Mouse (Mus musculus) ES-E14 (cell line): ENCODE measurements around the gene Ccr8. TPM values are rescaled to one million over a fixed set of nuclear protein-coding genes. Genes with fewer than 3 reads are reported as not detected.

Experiments
- DNase-seq: peaks from one replicate; pipeline ENCODE4 v3.0.0-alpha.2; 2013; ENCODE audit warnings: low read depth, low spot score
- H3K27ac ChIP-seq: 2 replicates; pipeline ENCODE4 v1.5.1; 2012; ENCODE audit warnings: low read depth, mild to moderate bottlenecking, low read length, moderate library complexity, mixed read lengths; ENCODE audit not compliant: poor library complexity, insufficient read depth, severe bottlenecking
- H3K36me3 ChIP-seq: 2 replicates; pipeline ENCODE4 v1.6.1; 2012; ENCODE audit warnings: mild to moderate bottlenecking, low read length, moderate library complexity, mixed read lengths; ENCODE audit not compliant: control insufficient read depth, poor library complexity, insufficient read depth, severe bottlenecking
- H3K4me1 ChIP-seq, 2 experiments: fragments of 150-350 bp in 1 of 2; sonication (generic) in 1 of 2; 2 replicates each; pipeline ENCODE4 v1.6.1; 2012; ENCODE audit warnings: low read length in 2 of 2, mild to moderate bottlenecking in 1 of 2, mixed read lengths in 1 of 2; ENCODE audit not compliant: control insufficient read depth in 2 of 2, insufficient read depth in 2 of 2, poor library complexity in 1 of 2
- H3K4me3 ChIP-seq, 2 experiments: fragments of 150-350 bp in 1 of 2; sonication (generic) in 1 of 2; 2 replicates each; pipeline ENCODE4 v1.5.1; 2012; ENCODE audit warnings: low read length in 2 of 2, low read depth in 1 of 2, mild to moderate bottlenecking in 1 of 2, mixed read lengths in 1 of 2; ENCODE audit not compliant: insufficient read depth in 1 of 2, poor library complexity in 1 of 2, severe bottlenecking in 1 of 2
- H3K9ac ChIP-seq: 2 replicates; pipeline ENCODE4 v1.6.1; 2012; ENCODE audit warnings: low read depth, mild to moderate bottlenecking, low read length, mixed read lengths; ENCODE audit not compliant: poor library complexity, insufficient read depth, severe bottlenecking
- H3K9me3 ChIP-seq: fragments of 150-350 bp; sonication (generic); 2 replicates; pipeline ENCODE4 v1.6.1; 2012; ENCODE audit warnings: low read depth, mild to moderate bottlenecking, low read length; ENCODE audit not compliant: control insufficient read depth, insufficient read depth
- CHD2 ChIP-seq: IDR thresholded peaks from 2 replicates; pipeline ENCODE4 v1.6.1; 2014; ENCODE audit warnings: mild to moderate bottlenecking, low read depth, low read length, inconsistent platforms
- HCFC1 ChIP-seq: IDR thresholded peaks from 2 replicates; pipeline ENCODE4 v1.6.1; 2012; ENCODE audit warnings: low read length, inconsistent platforms, borderline replicate concordance; ENCODE audit not compliant: insufficient read depth
- MAFK ChIP-seq: IDR thresholded peaks from 2 replicates; pipeline ENCODE4 v1.6.1; 2014; ENCODE audit warnings: mild to moderate bottlenecking, low read depth, low read length, inconsistent platforms; ENCODE audit not compliant: insufficient read depth
- ZC3H11A ChIP-seq: IDR thresholded peaks from 2 replicates; pipeline ENCODE4 v1.6.1; 2012; ENCODE audit warnings: low read depth, mild to moderate bottlenecking, inconsistent platforms, low read length, borderline replicate concordance
- ZNF384 ChIP-seq: IDR thresholded peaks from 2 replicates; pipeline ENCODE4 v1.6.1; 2012; ENCODE audit warnings: low read depth, low read length, inconsistent platforms
- in situ Hi-C, 2 experiments: fragments of 600-800 bp; cut with MboI; formaldehyde crosslinking; loops; one replicate each; pipeline ENCODE4 v1.15.1; 2025; ENCODE audit warnings: low sequenced_read_pairs in 2 of 2, inconsistent platforms in 1 of 2; ENCODE audit not compliant: unreplicated experiment in 2 of 2
- total RNA-seq: library from RNA; depleted of rRNA; stranded (reverse); fragments of 300-350 nt; gene quantifications from 2 replicates; pipeline ENCODE4 v1.2.3, GENCODE M21; 2012

The Ccr8 gene
- total RNA-seq, 1 experiment, result 0.40 TPM

DNA sequence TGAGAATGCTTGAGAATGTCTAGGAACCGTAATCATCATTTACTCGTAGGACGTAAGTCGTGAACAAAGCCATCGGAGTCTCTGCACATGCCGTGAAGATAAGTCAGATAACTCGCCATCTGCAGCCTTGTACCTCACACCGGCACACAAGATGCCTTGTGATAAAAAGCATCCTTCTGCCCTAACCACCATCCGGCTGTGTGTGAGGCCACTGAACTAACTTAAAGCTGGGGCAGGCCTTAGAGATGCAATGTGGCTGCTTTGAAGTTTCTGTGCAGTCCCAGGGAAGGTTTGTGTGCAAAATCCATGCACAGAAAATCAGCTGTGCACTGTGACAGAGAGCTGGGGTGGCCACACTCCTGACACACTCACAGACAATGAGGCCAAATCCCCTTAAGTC lies 7.5 kb upstream of the Ccr8 start:
- Histone ChIP-seq H3K9me3 (no peaks in the 10 kb centered on the region), H3K9ac (no peak overlapping the region), H3K4me3 (no peak overlapping the region), H3K27ac (no peak overlapping the region), H3K4me1 (peaks cover 0 to 3% of the 10 kb centered on the region in 2 experiments; a peak in 1 of 4 replicates), H3K36me3 (no peaks in the 10 kb centered on the region)
- in situ Hi-C loops, result no loop called here
- no peak for DNase-seq
- no peak for TF ChIP-seq CHD2

DNA sequence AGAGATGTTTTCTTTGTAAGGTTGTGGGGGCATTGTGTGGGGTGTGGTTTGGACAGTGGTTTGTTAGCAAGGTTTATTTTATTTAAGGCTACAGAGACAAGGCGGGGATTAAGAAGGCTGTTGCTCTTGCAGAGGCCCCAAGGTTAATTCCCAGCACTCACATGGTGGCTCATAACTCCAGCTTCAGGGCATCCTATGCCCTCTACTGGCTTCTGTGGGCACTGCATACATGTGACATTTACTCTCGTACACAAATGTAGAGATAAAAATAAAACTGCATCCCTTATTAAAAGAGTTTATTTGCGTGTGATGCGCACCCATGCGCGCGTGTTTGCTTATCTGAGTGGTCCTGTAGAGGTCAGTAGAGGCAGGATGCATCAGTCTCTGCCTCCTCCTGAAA lies 2.8 kb upstream of the Ccr8 start:
- TF ChIP-seq ZNF384, result no peak
- TF ChIP-seq CHD2, result no peak
- TF ChIP-seq ZC3H11A, result no peak
- TF ChIP-seq HCFC1, result no peak
- TF ChIP-seq MAFK, result no peak
- H3K27ac ChIP-seq, result no peak overlapping the region
- in situ Hi-C loops, result no loop called here

DNA sequence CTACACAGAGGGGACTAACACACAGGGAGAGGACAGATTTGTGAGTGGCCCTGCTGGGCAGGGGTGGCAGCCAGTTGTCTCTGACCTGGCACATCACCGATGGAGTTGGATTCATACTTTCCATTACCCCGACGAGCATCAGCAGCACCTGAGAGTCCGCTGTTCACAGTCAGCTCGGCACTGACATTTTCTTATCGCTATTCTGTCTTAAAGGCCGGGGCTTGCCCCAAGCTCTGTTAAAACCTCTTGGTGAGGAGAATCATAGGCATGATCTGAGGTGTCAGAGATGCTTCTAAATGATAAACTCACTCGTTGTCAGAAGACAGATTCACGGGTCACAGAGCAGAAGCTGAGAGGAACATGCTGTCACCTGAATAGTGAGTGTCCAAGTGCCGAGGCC lies 828 bp upstream of the Ccr8 start:
- H3K9ac ChIP-seq, result no peak overlapping the region
- H3K4me3 ChIP-seq, result no peak overlapping the region
- H3K4me1 ChIP-seq, result no peaks in the 10 kb centered on the region
- TF ChIP-seq CHD2 (no peak), HCFC1 (no peak), MAFK (no peak), ZC3H11A (no peak), ZNF384 (no peak)
- in situ Hi-C loops, result loop anchor here in 1 of 2 experiments (5.0 kb wide), 1 partner anchor 64 kb away; no protein-coding TSS in a partner anchor
- H3K9me3 ChIP-seq, result no peaks in the 10 kb centered on the region
- no peak for DNase-seq
- H3K36me3 ChIP-seq, result no peaks in the 10 kb centered on the region
- no peak overlapping the region for H3K27ac ChIP-seq

More for the DNA sequence above, 2.8 kb upstream of the Ccr8 start:
- Histone ChIP-seq H3K36me3 (no peaks in the 10 kb centered on the region), H3K9ac (no peak overlapping the region), H3K4me3 (no peak overlapping the region), H3K9me3 (no peaks in the 10 kb centered on the region), H3K4me1 (no peaks in the 10 kb centered on the region)
- no peak for DNase-seq

DNA sequence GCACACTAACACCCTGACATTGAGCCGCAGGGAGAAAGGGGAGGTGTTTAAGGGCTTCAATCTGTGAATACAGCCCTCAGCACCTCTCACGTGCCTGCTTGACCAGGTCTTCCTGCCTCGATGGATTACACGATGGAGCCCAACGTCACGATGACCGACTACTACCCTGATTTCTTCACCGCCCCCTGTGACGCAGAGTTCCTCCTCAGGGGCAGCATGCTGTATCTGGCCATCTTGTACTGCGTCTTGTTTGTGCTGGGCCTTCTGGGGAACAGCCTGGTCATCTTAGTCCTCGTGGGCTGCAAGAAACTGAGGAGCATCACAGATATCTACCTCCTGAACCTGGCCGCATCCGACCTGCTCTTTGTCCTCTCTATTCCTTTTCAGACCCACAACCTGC lies 1.8 kb downstream of the Ccr8 start:
- no peaks in the 10 kb centered on the region for H3K4me1 ChIP-seq
- TF ChIP-seq ZNF384, result no peak
- TF ChIP-seq HCFC1, result no peak
- no peak for TF ChIP-seq MAFK
- TF ChIP-seq CHD2, result no peak
- no peak for TF ChIP-seq ZC3H11A
- no peak overlapping the region for H3K9ac ChIP-seq
- H3K4me3 ChIP-seq, result no peak overlapping the region
- H3K9me3 ChIP-seq, result no peaks in the 10 kb centered on the region
- no peak overlapping the region for H3K27ac ChIP-seq
- in situ Hi-C loops, result loop anchor here in 1 of 2 experiments (5.0 kb wide), 1 partner anchor 66 kb away; no protein-coding TSS in a partner anchor
- no peak for DNase-seq
- H3K36me3 ChIP-seq, result no peaks in the 10 kb centered on the region

DNA sequence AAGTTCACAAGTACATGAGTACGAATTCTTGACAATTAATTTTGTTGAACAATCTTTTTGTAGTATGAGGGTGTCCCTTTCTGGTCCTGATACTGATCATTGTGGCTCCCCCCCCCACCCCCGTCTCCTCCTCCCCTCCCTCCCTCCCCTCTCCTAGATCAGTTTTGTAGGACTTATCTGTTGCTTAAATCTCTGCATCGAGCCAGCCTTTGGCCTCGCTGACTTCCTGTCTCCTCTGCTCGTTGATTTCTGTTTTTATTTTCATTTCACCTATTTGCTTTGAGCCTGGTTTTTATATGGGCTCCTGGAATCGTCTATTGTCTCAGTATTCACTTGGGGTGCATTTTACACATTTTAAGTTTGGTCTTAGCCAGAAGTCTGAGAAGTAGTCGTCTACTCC lies 4.0 kb downstream of the Ccr8 start:
- Histone ChIP-seq H3K9ac (no peak overlapping the region), H3K4me1 (no peaks in the 10 kb centered on the region), H3K9me3 (no peaks in the 10 kb centered on the region), H3K36me3 (no peaks in the 10 kb centered on the region), H3K4me3 (no peak overlapping the region), H3K27ac (no peak overlapping the region)
- DNase-seq, result no peak
- in situ Hi-C loops, result loop anchor here in 1 of 2 experiments (5.0 kb wide), 1 partner anchor 69 kb away; no protein-coding TSS in a partner anchor
- TF ChIP-seq CHD2 (no peak), HCFC1 (no peak), ZC3H11A (no peak), ZNF384 (no peak), MAFK (no peak)
